Mouse (Mus musculus) kidney, embryonic 15.5 days (tissue): ENCODE data around the gene C1qtnf5. TPM values are rescaled to one million over a fixed set of nuclear protein-coding genes. Genes with fewer than 3 reads are reported as not detected.

Experiments
- ATAC-seq: fragments of 200-750 bp; cut with Nextera tagmentation; replicated peaks from 2 replicates; pipeline ENCODE4 v1.8.0; 2017; ENCODE audit warnings: moderate TSS enrichment; ENCODE audit not compliant: low FRiP score
- H3K27ac ChIP-seq: fragments of 300-500 bp; sonication (generic); 2 replicates; pipeline ENCODE4 v1.5.1; 2015; ENCODE audit warnings: mild to moderate bottlenecking, inconsistent platforms
- H3K27me3 ChIP-seq: fragments of 300-500 bp; sonication (generic); 2 replicates; pipeline ENCODE4 v1.6.1; 2015; ENCODE audit warnings: inconsistent platforms
- H3K36me3 ChIP-seq: fragments of 300-500 bp; sonication (generic); 2 replicates; pipeline ENCODE4 v1.6.1; 2015; ENCODE audit warnings: inconsistent platforms
- H3K4me1 ChIP-seq: fragments of 300-500 bp; sonication (generic); 2 replicates; pipeline ENCODE4 v1.6.1; 2015; ENCODE audit warnings: inconsistent platforms
- H3K4me2 ChIP-seq: fragments of 300-500 bp; sonication (generic); 2 replicates; pipeline ENCODE4 v1.6.1; 2015; ENCODE audit warnings: moderate library complexity, mild to moderate bottlenecking, inconsistent platforms
- H3K4me3 ChIP-seq: fragments of 300-500 bp; sonication (generic); replicated peaks from 2 replicates; pipeline ENCODE4 v1.5.1; 2015; ENCODE audit warnings: mild to moderate bottlenecking, inconsistent platforms
- H3K9ac ChIP-seq: fragments of 300-500 bp; sonication (generic); 2 replicates; pipeline ENCODE4 v1.6.1; 2015; ENCODE audit warnings: mild to moderate bottlenecking, inconsistent platforms
- H3K9me3 ChIP-seq: fragments of 300-500 bp; sonication (generic); replicated peaks from 2 replicates; pipeline ENCODE4 v1.6.1; 2016; ENCODE audit warnings: inconsistent platforms
- WGBS: fragments of 180-500 bp; shearing (Covaris S2); methylation state at CpG from one replicate; pipeline ENCODE4 v1.1.7; 2015; ENCODE audit warnings: mixed read lengths; 5-methylcytosine and 5-hydroxymethylcytosine counted together
- polyA plus RNA-seq: library from polyadenylated mRNA; unstranded; fragments of >200 nt; fragmentation: Nextera tagmentation; extraction: Ambion mirVana; gene quantifications from 2 replicates; pipeline ENCODE4 v1.2.1, GENCODE M21; 2015

The C1qtnf5 gene
- polyA plus RNA-seq, 1 experiment from 2014 or later = 4.5 TPM

GRCm38 (mm10) chr9:44126746-44127145 is 19.7 kb downstream of the C1qtnf5 start:
- Histone ChIP-seq H3K36me3 (no peaks in the 10 kb centered on the region), H3K27ac (peak overlapping the region; percentile 76), H3K9me3 (no peaks in the 10 kb centered on the region), H3K27me3 (no peaks in the 10 kb centered on the region), H3K9ac (no peak overlapping the region), H3K4me3 (no peak overlapping the region), H3K4me1 (peaks cover 53% of the 10 kb centered on the region), H3K4me2 (no peak overlapping the region)
- ATAC-seq = no peak
- 85% methylated on average over 3 of the region's 3 CpGs for WGBS

GRCm38 (mm10) chr9:44127351-44127801 is 20.3 kb downstream of the C1qtnf5 start:
- H3K9ac ChIP-seq = no peak overlapping the region
- H3K4me1 ChIP-seq = peaks cover 58% of the 10 kb centered on the region
- no peaks in the 10 kb centered on the region for H3K36me3 ChIP-seq
- H3K27ac ChIP-seq = peak overlapping the region; percentile 33
- H3K4me2 ChIP-seq = no peak overlapping the region
- H3K4me3 ChIP-seq = no peak overlapping the region
- no peak for ATAC-seq
- WGBS = 54% methylated on average over 3 of the region's 3 CpGs
- H3K27me3 ChIP-seq = no peaks in the 10 kb centered on the region
- H3K9me3 ChIP-seq = no peaks in the 10 kb centered on the region

GRCm38 (mm10) chr9:44129633-44130032 is 22.6 kb downstream of the C1qtnf5 start:
- H3K4me2 ChIP-seq = peak overlapping the region; percentile 70
- H3K9me3 ChIP-seq = no peaks in the 10 kb centered on the region
- H3K27ac ChIP-seq = peak overlapping the region; percentile 90
- WGBS = 9% methylated on average over 9 of the region's 9 CpGs
- no peaks in the 10 kb centered on the region for H3K36me3 ChIP-seq
- H3K9ac ChIP-seq = peak overlapping the region; percentile 44
- ATAC-seq = no peak
- H3K4me3 ChIP-seq = peak overlapping the region; percentile 37
- H3K27me3 ChIP-seq = peaks cover 7% of the 10 kb centered on the region
- H3K4me1 ChIP-seq = peaks cover 80% of the 10 kb centered on the region

GRCm38 (mm10) chr9:44130034-44130433 is 23.0 kb downstream of the C1qtnf5 start:
- H3K36me3 ChIP-seq = no peaks in the 10 kb centered on the region
- peak overlapping the region; percentile 70 for H3K4me2 ChIP-seq
- peak overlapping the region; percentile 37 for H3K4me3 ChIP-seq
- peak overlapping the region; percentile 44 for H3K9ac ChIP-seq
- peaks cover 7% of the 10 kb centered on the region for H3K27me3 ChIP-seq
- peak overlapping the region; percentile 90 for H3K27ac ChIP-seq
- ATAC-seq = peak; percentile 50
- peaks cover 80% of the 10 kb centered on the region for H3K4me1 ChIP-seq
- WGBS = under 1% methylated on average over 27 of the region's 27 CpGs
- H3K9me3 ChIP-seq = no peaks in the 10 kb centered on the region

GRCm38 (mm10) chr9:44130581-44131275 is 23.7 kb downstream of the C1qtnf5 start:
- Histone ChIP-seq H3K36me3 (no peaks in the 10 kb centered on the region), H3K9me3 (no peaks in the 10 kb centered on the region), H3K4me2 (peak overlapping the region; percentile 70), H3K27me3 (peaks cover 7% of the 10 kb centered on the region), H3K9ac (no peak overlapping the region), H3K4me1 (peaks cover 80% of the 10 kb centered on the region), H3K27ac (peak overlapping the region; percentile 90), H3K4me3 (peak overlapping the region; percentile 37)
- peak; percentile 28; the same call in 1 of the 2 replicates for ATAC-seq
- 18% methylated on average over 19 of the region's 19 CpGs for WGBS

GRCm38 (mm10) chr9:44131276-44131590 is 24.2 kb downstream of the C1qtnf5 start:
- H3K9me3 ChIP-seq = no peaks in the 10 kb centered on the region
- no peaks in the 10 kb centered on the region for H3K36me3 ChIP-seq
- peaks cover 80% of the 10 kb centered on the region for H3K4me1 ChIP-seq
- peak overlapping the region; percentile 70 for H3K4me2 ChIP-seq
- H3K27ac ChIP-seq = peak overlapping the region; percentile 90
- no peak overlapping the region for H3K4me3 ChIP-seq
- ATAC-seq = no peak
- H3K27me3 ChIP-seq = peaks cover 7% of the 10 kb centered on the region
- H3K9ac ChIP-seq = no peak overlapping the region
- WGBS = 44% methylated on average over 7 of the region's 7 CpGs

- peaks cover 81% of the 10 kb centered on the region for H3K4me1 ChIP-seq
- H3K27me3 ChIP-seq = peaks cover 7% of the 10 kb centered on the region
- H3K9ac ChIP-seq = no peak overlapping the region
- WGBS = 69% methylated on average over 5 of the region's 5 CpGs
- H3K36me3 ChIP-seq = peaks cover 6% of the 10 kb centered on the region; the same call in 1 of the 2 replicates
- no peak for ATAC-seq
- no peaks in the 10 kb centered on the region for H3K9me3 ChIP-seq
- 0 out of 2 replicates have a peak overlapping the region, but pooled peaks have one; percentile 92 for H3K4me2 ChIP-seq
- H3K4me3 ChIP-seq = no peak overlapping the region
- H3K27ac ChIP-seq = peak overlapping the region; percentile 90
Observed at GRCm38 (mm10) chr9:44132200-44132599, 25.2 kb downstream of the C1qtnf5 start.

- Histone ChIP-seq H3K4me3 (peak overlapping the region; percentile 63), H3K9ac (peak overlapping the region; percentile 29), H3K27ac (peak overlapping the region; percentile 87), H3K27me3 (peaks cover 7% of the 10 kb centered on the region), H3K9me3 (no peaks in the 10 kb centered on the region), H3K4me2 (peak overlapping the region; percentile 92), H3K4me1 (peaks cover 86% of the 10 kb centered on the region), H3K36me3 (peaks cover 14% of the 10 kb centered on the region)
- 0% methylated on average over 2 of the region's 2 CpGs for WGBS
- no peak for ATAC-seq
Observed at GRCm38 (mm10) chr9:44133287-44133686, 26.2 kb downstream of the C1qtnf5 start.

GRCm38 (mm10) chr9:44134101-44134850 is 27.2 kb downstream of the C1qtnf5 start, which contains the start of gene Mcam:
Mcam (plus strand) TSS chr9:44134469.
- WGBS = 0% methylated on average over 55 of the region's 55 CpGs
- H3K27ac ChIP-seq = peak within 1 kb of the TSS; percentile 87

GRCm38 (mm10) chr9:44134851-44135730 is 28.0 kb downstream of the C1qtnf5 start:
- Histone ChIP-seq H3K27me3 (peaks cover 7% of the 10 kb centered on the region), H3K4me1 (peaks cover 71% of the 10 kb centered on the region), H3K36me3 (peaks cover 32% of the 10 kb centered on the region), H3K9ac (peak overlapping the region; percentile 65), H3K27ac (peak overlapping the region; percentile 87), H3K9me3 (no peaks in the 10 kb centered on the region), H3K4me2 (peak overlapping the region; percentile 92), H3K4me3 (peak overlapping the region; percentile 63)
- 2% methylated on average over 49 of the region's 49 CpGs for WGBS
- peak; percentile 28 for ATAC-seq

More at GRCm38 (mm10) chr9:44134101-44134850, 27.2 kb downstream of the C1qtnf5 start, which contains the start of gene Mcam:
- peak within 1 kb of the TSS; percentile 65 for H3K9ac ChIP-seq
- peak within 1 kb of the TSS; percentile 63 for H3K4me3 ChIP-seq
- peaks cover 7% of the 10 kb centered on the region for H3K27me3 ChIP-seq
- H3K4me2 ChIP-seq = peak within 1 kb of the TSS; percentile 92
- H3K4me1 ChIP-seq = peaks cover 79% of the 10 kb centered on the region
- H3K36me3 ChIP-seq = peaks cover 24% of the 10 kb centered on the region
- H3K9me3 ChIP-seq = no peaks in the 10 kb centered on the region
- peak; percentile 33 for ATAC-seq

GRCm38 (mm10) chr9:44135731-44136411 is 28.8 kb downstream of the C1qtnf5 start:
- WGBS = 32% methylated on average over 7 of the region's 7 CpGs
- Histone ChIP-seq H3K36me3 (peaks cover 40% of the 10 kb centered on the region), H3K27ac (peak overlapping the region; percentile 45), H3K9ac (peak overlapping the region; percentile 65), H3K4me2 (peak overlapping the region; percentile 92), H3K27me3 (peaks cover 7% of the 10 kb centered on the region), H3K4me1 (peaks cover 63% of the 10 kb centered on the region), H3K9me3 (no peaks in the 10 kb centered on the region), H3K4me3 (peak overlapping the region; percentile 63)
- no peak for ATAC-seq
